Mouse (Mus musculus) hindbrain, embryonic 16.5 days (tissue): ENCODE measurements around the gene Txk. TPM values are rescaled to one million over a fixed set of nuclear protein-coding genes. Genes with fewer than 3 reads are reported as not detected.

Experiments used
- ATAC-seq: fragments of 200-750 bp; cut with Nextera tagmentation; 2 replicates; pipeline ENCODE4 v1.8.0; 2017; ENCODE audit warnings: moderate TSS enrichment, moderate library complexity
- H3K27ac ChIP-seq: fragments of 300-500 bp; sonication (generic); 2 replicates; pipeline ENCODE4 v1.5.1; 2014; ENCODE audit warnings: low read depth, mild to moderate bottlenecking, control low read depth, low read length, moderate library complexity
- H3K27me3 ChIP-seq: fragments of 300-500 bp; sonication (generic); replicated peaks from 2 replicates; pipeline ENCODE4 v1.6.1; 2014; ENCODE audit warnings: low read length; ENCODE audit not compliant: control insufficient read depth, insufficient read depth
- H3K36me3 ChIP-seq: fragments of 300-500 bp; sonication (generic); 2 replicates; pipeline ENCODE4 v1.6.1; 2014; ENCODE audit warnings: mild to moderate bottlenecking, low read length, moderate library complexity, mixed read lengths; ENCODE audit not compliant: control insufficient read depth, insufficient read depth
- H3K4me1 ChIP-seq: fragments of 300-500 bp; sonication (generic); 2 replicates; pipeline ENCODE4 v1.6.1; 2014; ENCODE audit warnings: low read depth, low read length; ENCODE audit not compliant: control insufficient read depth, insufficient read depth
- H3K4me2 ChIP-seq: fragments of 300-500 bp; sonication (generic); 2 replicates; pipeline ENCODE4 v1.6.1; 2014; ENCODE audit warnings: mild to moderate bottlenecking, low read length, control low read depth, moderate library complexity
- H3K4me3 ChIP-seq: fragments of 300-500 bp; sonication (generic); 2 replicates; pipeline ENCODE4 v1.5.1; 2014; ENCODE audit warnings: mild to moderate bottlenecking, low read length, control low read depth, moderate library complexity
- H3K9ac ChIP-seq: fragments of 300-500 bp; sonication (generic); 2 replicates; pipeline ENCODE4 v1.6.1; 2014; ENCODE audit warnings: low read depth, mild to moderate bottlenecking, control low read depth, low read length, moderate library complexity
- H3K9me3 ChIP-seq: fragments of 300-500 bp; sonication (generic); 2 replicates; pipeline ENCODE4 v1.6.1; 2014; ENCODE audit warnings: mild to moderate bottlenecking, low read length, moderate library complexity; ENCODE audit not compliant: control insufficient read depth
- WGBS: fragments of 180-500 bp; shearing (Covaris S2); extraction: QIAGEN DNeasy Blood & Tissue Kit; methylation state at CpG from one replicate; pipeline ENCODE4 v1.1.7; 2014; 5-methylcytosine and 5-hydroxymethylcytosine counted together
- polyA plus RNA-seq: library from polyadenylated mRNA; unstranded; fragments of >200 nt; fragmentation: Nextera tagmentation; extraction: Ambion mirVana; gene quantifications from 2 replicates; pipeline ENCODE4 v1.2.1, GENCODE M21; 2015

The Txk gene
- polyA plus RNA-seq, 1 experiment from 2014 or later = 0.23 TPM

GRCm38 (mm10) chr5:72758925-72759924 lies 6.6 kb upstream of the Txk start:
- no peaks in the 10 kb centered on the region for H3K4me1 ChIP-seq
- WGBS = 77% methylated on average over 13 of the region's 13 CpGs
- H3K4me3 ChIP-seq = no peak overlapping the region
- H3K27me3 ChIP-seq = no peaks in the 10 kb centered on the region
- H3K9ac ChIP-seq = no peak overlapping the region
- no peaks in the 10 kb centered on the region for H3K9me3 ChIP-seq
- ATAC-seq = peak; percentile 73
- no peak overlapping the region for H3K27ac ChIP-seq
- no peak overlapping the region for H3K4me2 ChIP-seq
- no peaks in the 10 kb centered on the region for H3K36me3 ChIP-seq

GRCm38 (mm10) chr5:72757155-72757773 lies 4.7 kb upstream of the Txk start:
- no peaks in the 10 kb centered on the region for H3K36me3 ChIP-seq
- 56% methylated on average over 18 of the region's 18 CpGs for WGBS
- no peaks in the 10 kb centered on the region for H3K9me3 ChIP-seq
- H3K9ac ChIP-seq = no peak overlapping the region
- no peak overlapping the region for H3K27ac ChIP-seq
- H3K27me3 ChIP-seq = no peaks in the 10 kb centered on the region
- no peak overlapping the region for H3K4me3 ChIP-seq
- no peak overlapping the region for H3K4me2 ChIP-seq
- peak; percentile 83 for ATAC-seq
- no peaks in the 10 kb centered on the region for H3K4me1 ChIP-seq

- H3K27me3 ChIP-seq = no peaks in the 10 kb centered on the region
- no peak overlapping the region for H3K9ac ChIP-seq
- H3K4me3 ChIP-seq = no peak overlapping the region
- no peaks in the 10 kb centered on the region for H3K36me3 ChIP-seq
- 77% methylated on average over 8 of the region's 8 CpGs for WGBS
- ATAC-seq = no peak
- no peaks in the 10 kb centered on the region for H3K4me1 ChIP-seq
- no peaks in the 10 kb centered on the region for H3K9me3 ChIP-seq
- no peak overlapping the region for H3K27ac ChIP-seq
- H3K4me2 ChIP-seq = no peak overlapping the region
These were observed 3.4 kb upstream of the Txk start for GRCm38 (mm10) chr5:72755941-72756340.

GRCm38 (mm10) chr5:72755035-72755434 lies 2.5 kb upstream of the Txk start:
- no peaks in the 10 kb centered on the region for H3K9me3 ChIP-seq
- no peaks in the 10 kb centered on the region for H3K36me3 ChIP-seq
- no peak overlapping the region for H3K27ac ChIP-seq
- no peak overlapping the region for H3K4me2 ChIP-seq
- no peaks in the 10 kb centered on the region for H3K4me1 ChIP-seq
- no peaks in the 10 kb centered on the region for H3K27me3 ChIP-seq
- no peak overlapping the region for H3K4me3 ChIP-seq
- 93% methylated on average over 2 of the region's 2 CpGs for WGBS
- H3K9ac ChIP-seq = no peak overlapping the region
- no peak for ATAC-seq

- Histone ChIP-seq H3K9ac (no peak overlapping the region), H3K4me3 (no peak overlapping the region), H3K4me2 (no peak overlapping the region), H3K36me3 (no peaks in the 10 kb centered on the region), H3K27me3 (no peaks in the 10 kb centered on the region), H3K27ac (peak overlapping the region; percentile 25; the same call in 1 of the 2 replicates), H3K4me1 (no peaks in the 10 kb centered on the region), H3K9me3 (no peaks in the 10 kb centered on the region)
- WGBS = 66% methylated on average over 7 of the region's 7 CpGs
- peak; percentile 95 for ATAC-seq
These were observed 1.4 kb downstream of the Txk start for GRCm38 (mm10) chr5:72751056-72751758.

- 77% methylated on average over 5 of the region's 5 CpGs for WGBS
- H3K27me3 ChIP-seq = no peaks in the 10 kb centered on the region
These were observed 2.4 kb downstream of the Txk start for GRCm38 (mm10) chr5:72750226-72750625.

GRCm38 (mm10) chr5:72748659-72749265 lies 3.8 kb downstream of the Txk start:
- H3K9ac ChIP-seq = no peak overlapping the region
- no peaks in the 10 kb centered on the region for H3K36me3 ChIP-seq
- no peak overlapping the region for H3K4me3 ChIP-seq
- no peak for ATAC-seq
- no peaks in the 10 kb centered on the region for H3K9me3 ChIP-seq
- 72% methylated on average over 7 of the region's 7 CpGs for WGBS
- no peak overlapping the region for H3K4me2 ChIP-seq
- H3K4me1 ChIP-seq = no peaks in the 10 kb centered on the region
- H3K27ac ChIP-seq = no peak overlapping the region
- no peaks in the 10 kb centered on the region for H3K27me3 ChIP-seq

More at GRCm38 (mm10) chr5:72750226-72750625, 2.4 kb downstream of the Txk start:
- Histone ChIP-seq H3K27ac (peak overlapping the region; percentile 54; the same call in 1 of the 2 replicates), H3K9me3 (no peaks in the 10 kb centered on the region), H3K36me3 (no peaks in the 10 kb centered on the region), H3K9ac (no peak overlapping the region), H3K4me3 (no peak overlapping the region), H3K4me1 (no peaks in the 10 kb centered on the region), H3K4me2 (no peak overlapping the region)
- ATAC-seq = no peak

- no peaks in the 10 kb centered on the region for H3K9me3 ChIP-seq
- 77% methylated on average over 4 of the region's 4 CpGs for WGBS
- H3K4me2 ChIP-seq = no peak overlapping the region
- no peak overlapping the region for H3K9ac ChIP-seq
- H3K27me3 ChIP-seq = no peaks in the 10 kb centered on the region
- no peak overlapping the region for H3K27ac ChIP-seq
- H3K4me1 ChIP-seq = no peaks in the 10 kb centered on the region
- no peak for ATAC-seq
- H3K36me3 ChIP-seq = no peaks in the 10 kb centered on the region
- no peak overlapping the region for H3K4me3 ChIP-seq
These were observed 5.2 kb downstream of the Txk start for GRCm38 (mm10) chr5:72747384-72747783.
